Mouse (Mus musculus): ENCODE results near the gene Gm10964.

DNA sequence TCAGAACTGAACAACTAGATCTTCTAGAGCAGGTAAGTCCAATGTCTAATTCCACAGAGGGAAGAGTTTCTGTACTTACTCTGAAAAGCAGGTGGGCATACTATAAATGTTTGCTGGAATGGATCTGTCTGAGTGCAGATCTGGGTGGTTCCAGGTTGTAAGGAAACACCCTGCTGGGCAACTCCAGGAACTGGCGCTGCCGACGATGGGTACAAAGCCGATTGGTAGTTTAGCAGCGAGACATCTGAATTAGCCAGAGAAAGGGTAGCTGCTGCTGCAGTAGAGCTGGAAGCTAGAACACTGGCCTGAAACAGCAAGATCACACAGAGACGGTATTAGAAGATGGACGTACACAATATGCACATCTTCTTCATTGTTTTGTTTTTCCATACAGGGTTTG is 19.3 kb downstream of the Gm10964 start:
- TF ChIP-seq CTCF (IDR thresholded peaks at IDR 0.05; ENCODE audit: low read depth) (no peak), EP300 (optimal IDR thresholded peaks at IDR 0.05) (no peak)
